Mouse (Mus musculus) frontal cortex, postnatal 10 days (tissue): ENCODE results near the gene Rlbp1.

Experiments
- DNase-seq, 2 experiments: peaks; one replicate each; pipeline ENCODE4 v3.0.0; 2022; ENCODE audit warnings: low spot score in 2 of 2, mixed read lengths in 1 of 2

Gene Rlbp1

DNA sequence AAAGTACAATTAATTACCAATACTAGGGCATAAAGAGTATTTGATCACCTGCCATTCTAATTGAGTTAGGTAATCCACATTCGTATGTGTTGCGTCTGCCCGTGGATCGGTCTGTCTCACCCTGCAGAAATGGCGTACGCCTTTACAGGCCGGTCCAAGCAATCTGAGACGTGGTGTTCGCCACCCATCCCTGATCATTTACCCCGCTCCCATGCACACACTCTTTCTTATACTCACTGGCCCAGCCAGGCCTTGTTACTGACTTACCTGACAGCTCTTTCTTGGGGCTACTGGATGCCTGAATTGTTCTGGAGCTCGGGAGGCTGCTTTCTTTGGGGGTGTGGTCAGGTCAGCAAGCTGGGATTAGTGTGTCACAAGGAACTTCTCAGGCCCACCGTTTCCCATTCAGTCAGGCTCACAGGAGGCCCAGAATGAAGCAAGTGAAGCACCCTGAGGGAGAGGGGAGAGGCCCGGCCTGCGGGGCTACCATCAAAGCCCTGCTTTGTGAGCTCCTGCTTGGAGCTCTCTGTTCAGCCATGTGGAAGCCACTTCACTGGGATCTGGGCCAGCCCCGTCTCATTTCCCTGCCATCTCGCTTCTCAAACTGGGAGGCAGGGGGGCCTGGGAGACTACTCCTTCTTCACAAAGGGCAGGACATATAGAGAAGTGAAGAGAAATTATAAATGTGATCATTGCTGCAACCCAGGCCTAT is at the start of gene Rlbp1:
Rlbp1 (minus strand) TSS at position 627 of the 712 bp plus-strand sequence.
- DNase-seq, result peak; percentile 54 to 58

DNA sequence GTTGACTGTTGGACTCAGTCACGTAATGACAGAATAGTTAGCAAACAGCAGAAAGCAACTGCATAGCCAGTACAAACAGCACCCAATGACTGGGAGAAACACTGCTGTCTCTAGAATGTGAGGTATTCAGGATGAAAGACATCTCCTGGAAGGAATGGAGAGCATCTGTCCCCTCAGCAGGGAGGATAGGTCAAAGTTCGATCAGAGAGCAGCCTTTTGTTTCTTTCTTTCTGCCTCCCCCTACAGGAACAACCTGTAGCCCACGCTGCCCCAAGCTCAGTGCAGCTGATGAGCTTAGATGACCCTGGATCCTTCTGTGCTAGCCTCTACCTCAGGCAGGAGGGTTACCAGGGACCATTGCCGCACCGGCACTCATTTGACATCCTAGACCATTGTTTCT is 41.4 kb upstream of the Rlbp1 start:
- no peak for DNase-seq

- no peak for DNase-seq
Measured at GRCm38 (mm10) chr7:79425804-79426203, 39.0 kb upstream of the Rlbp1 start.

DNA sequence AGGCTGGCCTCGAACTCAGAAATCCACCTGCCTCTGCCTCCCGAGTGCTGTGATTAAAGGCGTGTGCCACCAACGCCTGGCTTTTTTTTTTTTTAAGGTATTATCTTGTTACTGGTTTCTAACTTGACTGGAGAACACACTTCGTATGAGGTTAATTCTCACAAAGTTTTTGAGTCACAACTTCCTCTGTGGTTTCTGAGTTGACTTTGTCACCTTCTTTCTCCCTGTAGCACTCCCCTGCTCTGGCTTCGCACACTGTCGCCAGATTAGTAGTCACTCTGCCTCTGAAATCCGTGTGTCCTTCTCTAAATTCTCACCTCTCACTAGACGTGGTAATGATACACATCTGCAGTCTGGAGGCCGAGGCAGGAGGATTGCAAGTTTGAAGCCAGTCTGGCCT is 36.0 kb upstream of the Rlbp1 start:
- DNase-seq, result no peak

DNA sequence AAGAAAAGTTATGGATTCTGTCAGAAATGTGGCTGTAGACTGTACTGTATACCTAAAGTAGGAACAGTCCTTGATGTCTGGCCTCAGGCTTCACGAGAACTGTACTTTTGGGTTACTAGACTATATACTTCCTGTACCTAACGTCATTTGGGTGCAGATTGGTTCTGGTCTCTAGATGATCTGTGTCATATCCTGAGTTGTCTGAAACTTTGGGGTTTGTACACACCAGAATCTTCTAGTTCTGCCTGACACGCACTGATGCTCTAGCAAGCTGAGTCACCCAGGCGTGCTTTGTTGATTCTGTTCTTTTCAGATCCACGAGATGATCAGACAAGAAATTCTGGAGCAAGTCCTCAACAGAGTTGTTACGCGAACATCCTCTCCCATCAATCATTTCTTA is 33.1 kb upstream of the Rlbp1 start:
- DNase-seq, result no peak

DNA sequence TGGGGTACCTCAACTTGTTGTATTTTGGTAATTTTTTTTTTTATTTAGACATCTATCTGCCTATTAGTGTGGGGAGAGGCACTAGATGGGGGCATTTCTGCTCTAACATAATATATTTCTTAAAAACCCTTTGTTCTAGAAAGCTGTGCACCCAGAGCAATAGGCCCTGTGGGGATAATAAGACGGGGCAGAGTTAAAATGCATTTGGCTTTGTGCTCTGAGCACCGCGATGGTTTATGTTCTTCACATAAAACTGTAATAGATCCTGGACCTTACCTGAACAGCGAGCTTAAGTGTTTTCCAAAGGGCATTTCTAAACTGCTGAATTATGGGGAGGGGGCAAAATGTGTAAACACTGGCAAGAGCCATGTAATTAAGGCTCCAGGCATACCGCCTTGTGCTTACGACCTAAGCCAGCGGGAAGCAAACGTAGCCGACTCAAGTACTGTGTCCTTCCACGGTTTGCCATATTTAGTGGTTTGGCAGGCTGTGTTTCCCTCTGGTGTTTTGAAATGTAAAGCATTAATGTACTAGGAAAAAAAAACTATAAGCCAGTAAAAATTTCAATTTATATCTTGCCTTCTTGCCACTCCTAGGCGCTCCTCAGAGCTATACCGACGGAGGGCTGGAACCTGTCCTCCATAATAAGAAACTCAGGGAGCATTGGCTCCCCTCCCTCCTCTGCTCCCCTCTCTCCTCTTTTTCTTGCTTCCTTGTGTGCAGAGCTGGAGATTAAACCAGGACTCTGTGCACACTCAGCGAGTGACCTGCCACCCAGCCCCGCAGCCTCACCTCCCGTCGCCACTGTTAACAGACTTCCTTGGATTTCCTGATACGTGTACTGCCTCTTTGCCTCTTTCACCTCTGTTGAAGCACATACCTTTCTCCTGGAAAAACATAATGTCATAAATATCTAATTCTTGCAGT is 27.9 kb upstream of the Rlbp1 start:
- DNase-seq, result no peak

- no peak for DNase-seq
Measured at GRCm38 (mm10) chr7:79400296-79400695, 13.4 kb upstream of the Rlbp1 start.

DNA sequence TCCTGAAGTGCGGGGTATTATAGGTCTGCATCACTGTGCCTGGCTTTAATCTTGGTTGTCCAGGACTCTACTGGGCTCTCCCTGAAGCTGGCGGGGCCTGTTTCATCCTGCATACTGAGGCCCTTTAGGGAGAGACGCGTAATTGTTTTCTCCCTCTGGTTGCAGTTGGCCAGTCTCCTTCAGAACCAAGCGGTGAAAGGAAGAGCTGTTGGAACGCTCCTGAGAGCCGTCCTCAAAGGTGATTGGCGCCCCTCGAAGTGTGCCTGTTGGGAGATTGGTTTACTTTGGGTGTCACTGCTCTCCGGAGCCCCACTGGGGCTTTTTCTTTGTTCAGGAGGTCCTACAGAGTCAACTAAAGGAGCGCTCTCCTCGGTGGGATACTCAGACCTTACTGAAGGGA is 12.1 kb upstream of the Rlbp1 start:
- no peak for DNase-seq

GRCm38 (mm10) chr7:79398426-79398825 is 11.6 kb upstream of the Rlbp1 start:
- no peak for DNase-seq

GRCm38 (mm10) chr7:79397446-79397963 is 10.7 kb upstream of the Rlbp1 start:
- DNase-seq, result no peak

DNA sequence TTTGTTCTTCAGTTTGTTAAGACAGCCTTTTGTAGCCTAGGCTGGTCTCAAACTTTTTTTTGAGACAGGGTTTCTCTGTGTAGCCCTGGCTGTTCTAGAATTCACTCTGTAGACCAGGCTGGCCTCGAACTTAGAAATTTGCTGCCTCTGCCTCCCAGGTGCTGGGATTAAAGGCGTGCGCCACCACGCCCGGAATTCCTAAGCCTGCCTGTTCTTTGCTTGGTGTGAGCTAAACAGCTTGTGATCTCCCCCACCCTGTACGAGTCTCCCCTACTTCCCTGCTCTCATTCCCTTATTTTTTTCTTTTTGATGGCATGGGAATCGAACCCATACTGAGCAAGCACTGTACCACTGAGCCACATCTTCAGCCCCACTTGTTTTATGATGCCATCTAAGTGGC is 8.3 kb upstream of the Rlbp1 start:
- no peak for DNase-seq

DNA sequence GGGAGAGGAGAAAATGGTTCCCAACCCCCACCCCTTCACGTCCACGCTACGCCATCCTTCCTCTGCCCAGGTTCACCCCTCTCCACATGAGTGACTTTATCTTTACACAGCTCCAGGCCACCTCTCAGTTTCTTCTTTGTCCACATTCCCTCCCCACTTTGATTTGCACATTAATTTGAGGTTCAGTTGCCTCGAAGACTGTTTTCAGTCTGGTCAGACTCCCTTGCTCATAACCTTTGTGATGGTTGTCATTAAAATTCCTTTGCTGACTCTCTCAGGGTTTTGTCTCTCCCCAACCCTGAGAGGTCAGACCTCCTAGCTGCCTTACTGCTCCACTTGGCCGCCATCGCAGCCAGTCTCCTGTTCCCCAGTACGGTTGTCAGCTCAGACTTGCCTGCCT is 7.8 kb upstream of the Rlbp1 start:
- no peak for DNase-seq

DNA sequence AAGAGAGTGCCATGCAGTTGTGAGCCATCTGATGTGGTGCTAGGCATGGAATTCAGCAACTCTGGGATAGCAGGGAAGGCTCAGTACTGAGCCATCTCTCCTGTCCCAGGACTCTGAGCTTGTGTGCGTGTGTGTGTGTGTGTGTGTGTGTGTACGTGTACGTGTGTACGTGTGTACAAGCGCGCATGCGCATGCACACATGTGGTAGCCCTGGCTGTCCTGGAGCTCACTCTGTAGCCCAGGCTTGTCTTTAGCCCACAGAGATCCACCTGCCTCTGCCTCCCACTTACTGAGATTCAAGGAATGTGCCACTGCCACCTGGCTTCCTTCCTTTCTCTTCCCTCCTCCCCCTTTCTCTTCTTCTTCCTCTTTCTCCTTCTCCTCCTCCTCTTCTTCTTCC is 7.1 kb upstream of the Rlbp1 start:
- DNase-seq, result no peak

DNA sequence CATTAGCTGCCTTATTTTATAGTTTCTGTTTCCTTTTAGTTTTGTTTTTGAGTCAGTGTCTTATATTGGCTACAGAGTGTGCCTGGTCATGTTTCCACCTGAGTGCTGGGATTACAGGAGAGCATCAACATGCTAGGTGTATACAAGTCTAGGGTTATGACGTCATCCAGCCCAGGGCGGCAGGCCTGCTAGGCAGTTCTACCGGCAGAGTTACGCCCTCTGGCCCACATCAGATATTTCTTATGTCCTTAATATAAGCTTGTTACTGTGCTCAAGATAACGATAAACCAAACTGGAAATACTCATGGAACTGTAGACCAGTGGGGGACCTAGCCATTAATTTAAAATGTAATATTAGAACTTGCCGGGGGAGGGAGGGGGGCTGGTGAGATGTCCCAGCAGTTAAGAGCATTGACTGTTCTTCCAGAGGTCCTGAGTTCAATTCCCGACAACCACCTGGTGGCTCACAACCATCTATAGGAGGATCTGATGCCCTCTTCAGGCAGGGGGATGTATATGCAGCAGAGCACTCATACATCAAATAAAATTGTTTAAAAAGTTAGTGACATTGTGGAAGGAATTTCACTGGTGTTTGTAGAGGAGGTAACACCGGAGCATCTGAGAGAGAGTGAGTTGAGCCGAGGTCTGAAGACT is 6.1 kb upstream of the Rlbp1 start:
- no peak for DNase-seq

- peak; percentile 91 to 93 for DNase-seq
Measured at GRCm38 (mm10) chr7:79391883-79392649, 5.2 kb upstream of the Rlbp1 start, which contains the start of gene Fanci. Fanci (plus strand) TSS chr7:79391929.

GRCm38 (mm10) chr7:79391471-79391870 is 4.6 kb upstream of the Rlbp1 start:
- DNase-seq, result no peak

GRCm38 (mm10) chr7:79390141-79390708 is 3.4 kb upstream of the Rlbp1 start:
- DNase-seq, result no peak

DNA sequence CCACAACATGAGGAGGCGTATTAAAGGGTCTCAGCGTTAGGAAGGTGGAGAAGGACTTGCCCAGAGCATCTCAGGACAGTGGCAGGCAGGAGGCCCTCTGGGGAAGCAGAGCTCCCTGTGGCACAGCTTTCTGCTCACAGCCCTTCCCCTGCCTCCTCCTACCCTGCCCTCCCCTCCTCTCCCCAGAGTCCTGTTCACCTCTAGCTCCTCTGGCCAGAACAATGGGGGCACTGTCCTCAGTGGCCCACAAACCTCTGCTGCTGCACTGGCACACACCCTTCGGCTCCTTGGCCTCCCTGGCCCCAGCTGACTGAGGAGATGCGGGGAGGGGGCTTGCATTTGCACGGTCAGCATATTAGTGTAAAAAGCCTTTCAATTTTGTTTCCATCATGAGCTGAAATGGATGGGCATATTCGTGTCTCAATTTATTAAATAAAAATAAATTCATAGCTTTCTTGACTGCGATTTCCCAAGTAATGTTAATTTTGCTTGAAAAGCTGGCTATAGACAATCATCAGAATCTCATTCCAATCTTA is 1.9 kb upstream of the Rlbp1 start:
- DNase-seq, result no peak

DNA sequence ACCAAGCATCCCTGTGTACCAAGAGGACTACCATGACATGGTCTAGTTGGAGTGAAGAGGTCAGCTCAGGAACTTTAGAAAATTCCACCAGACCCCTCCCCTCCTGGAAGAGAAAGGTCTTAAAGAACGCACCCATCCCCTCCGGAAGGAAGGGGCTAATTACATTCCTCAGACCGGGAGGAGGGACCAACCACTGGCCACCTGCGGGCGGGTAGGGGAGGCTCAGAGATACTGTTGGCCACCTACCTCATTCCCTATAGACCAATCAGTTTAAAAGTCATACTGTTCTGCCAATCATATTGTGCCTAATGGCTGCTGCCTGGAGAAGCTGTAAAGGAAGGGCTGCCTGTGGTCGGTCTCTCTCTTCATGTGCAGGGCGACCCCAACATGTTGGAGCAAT is 1.1 kb upstream of the Rlbp1 start:
- DNase-seq, result no peak

GRCm38 (mm10) chr7:79387140-79387539 is 292 bp upstream of the Rlbp1 start:
- DNase-seq, result no peak
